In the genomic region with DNA sequence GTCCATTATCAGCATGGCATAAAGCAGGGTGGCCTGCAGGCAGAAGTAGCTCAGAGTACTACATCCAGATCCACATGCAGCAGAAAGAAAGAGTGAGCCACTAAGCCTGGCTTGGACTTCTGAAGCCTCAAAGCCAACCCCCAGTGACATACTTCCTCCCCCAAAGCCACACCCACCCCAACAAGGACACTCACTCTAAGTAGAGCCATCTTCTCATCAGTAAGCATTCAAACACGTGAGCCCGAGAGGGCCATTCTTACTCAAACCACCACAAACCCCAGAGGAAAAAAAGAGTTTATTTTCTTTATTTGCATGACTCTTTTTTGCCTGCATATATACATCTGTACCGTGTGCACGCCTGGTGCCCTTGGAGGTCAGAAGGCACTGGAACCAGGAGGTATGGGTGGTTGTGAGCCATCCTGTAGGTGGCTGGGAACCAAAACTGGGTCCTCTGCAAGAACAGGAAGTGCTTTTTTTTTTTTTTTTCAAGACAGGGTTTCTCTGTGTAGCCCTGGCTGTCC, we compare ENCODE assay signal across 9 mouse cellular contexts. TPM values are rescaled to one million over a fixed set of nuclear protein-coding genes. Genes with fewer than 3 reads are reported as not detected.
DNase-seq lines count a peak whose midpoint lies in the region; ATAC-seq and TF ChIP-seq lines count a peak whose summit lies in the region.
"Had no signal": no experiment of that assay in that cellular context is flagged by ENCODE, and none has a peak within 500 bp of the region (broad histone marks: within the 10 kb centered on the region; RNA-seq: fewer than 3 reads in every experiment).

No protein-coding gene starts in this region.

- H3K4me3 ChIP-seq in embryonic fibroblast, embryonic 13.5 days (ENCODE audit: insufficient read depth, low read length) = peak overlapping the region; percentile 34
- H3K4me3 ChIP-seq in kidney, postnatal 0 days (replicated peaks; ENCODE audit: low read depth, low read length) = peak overlapping the region; percentile 90
- H3K4me3 ChIP-seq in midbrain, embryonic 13.5 days (replicated peaks) = peak overlapping the region; percentile 88

- DNase-seq in heart, adult 11 months = peak; percentile 92
- no peak for DNase-seq in heart, adult 8-10 months (ENCODE audit: low spot score)
- peak; percentile 90 for DNase-seq in ES-CJ7 (ENCODE audit: low read depth, low spot score)
- DNase-seq in kidney, postnatal 0 days (ENCODE audit: low spot score) = no peak
- no peak for DNase-seq in Muller cell, postnatal 12 days (ENCODE audit: inconsistent ontology term)
- DNase-seq in frontal cortex, postnatal 14 days (ENCODE audit: low spot score in 2 of 2) = no peak

- H3K9me3 ChIP-seq in kidney, postnatal 0 days (replicated peaks; ENCODE audit: low read length) = no peaks in the 10 kb centered on the region
- H3K9me3 ChIP-seq in midbrain, embryonic 13.5 days = no peaks in the 10 kb centered on the region

- 36% methylated on average over 4 of the region's 4 CpGs for WGBS in kidney, postnatal 0 days
- WGBS in midbrain, embryonic 13.5 days = 38% methylated on average over 4 of the region's 4 CpGs

- TF ChIP-seq CTCF in embryonic fibroblast, embryonic 13.5 days (IDR thresholded peaks at IDR 0.05; ENCODE audit: borderline replicate concordance, insufficient read depth, low read length) = no peak
- no peak for TF ChIP-seq CTCF in kidney, postnatal 0 days (IDR thresholded peaks at IDR 0.05; ENCODE audit: low read depth)

- no peaks in the 10 kb centered on the region for H3K36me3 ChIP-seq in kidney, postnatal 0 days (ENCODE audit: insufficient read depth, low read length)
- no peaks in the 10 kb centered on the region for H3K36me3 ChIP-seq in midbrain, embryonic 13.5 days

- H3K27me3 ChIP-seq in kidney, postnatal 0 days (ENCODE audit: insufficient read depth, low read length) = no peaks in the 10 kb centered on the region
- H3K27me3 ChIP-seq in midbrain, embryonic 13.5 days = no peaks in the 10 kb centered on the region

- peak; percentile 19; the same call in 1 of the 2 replicates for ATAC-seq in kidney, postnatal 0 days (replicated peaks; ENCODE audit: low FRiP score, low read depth)
- ATAC-seq in midbrain, embryonic 13.5 days = no peak; the same call in 1 of the 2 replicates

- peak; percentile 50 for TF ChIP-seq POLR2A in embryonic fibroblast, embryonic 13.5 days (IDR thresholded peaks at IDR 0.05; ENCODE audit: low read depth, low read length)

- H3K9ac ChIP-seq in kidney, postnatal 0 days (ENCODE audit: low read depth, low read length) = peak overlapping the region; percentile 85; the same call in 1 of the 2 replicates
- H3K9ac ChIP-seq in midbrain, embryonic 13.5 days (replicated peaks) = peak overlapping the region; percentile 96; the same call in 1 of the 2 replicates

- peak overlapping the region; percentile 57 for H3K27ac ChIP-seq in embryonic fibroblast, embryonic 13.5 days (ENCODE audit: insufficient read depth, low read length)
- H3K27ac ChIP-seq in kidney, postnatal 0 days = peak overlapping the region; percentile 95
- peak overlapping the region; percentile 45; the same call in 1 of the 2 replicates for H3K27ac ChIP-seq in midbrain, embryonic 13.5 days

- H3K4me2 ChIP-seq in kidney, postnatal 0 days (ENCODE audit: low read length) = peak overlapping the region; percentile 90
- peak overlapping the region; percentile 92 for H3K4me2 ChIP-seq in midbrain, embryonic 13.5 days (replicated peaks)

- peaks cover 3% of the 10 kb centered on the region for H3K4me1 ChIP-seq in embryonic fibroblast, embryonic 13.5 days (ENCODE audit: control insufficient read depth, insufficient read depth, low read length)
- 0 out of 2 replicates have a peak, but pooled peaks cover 5% of the 10 kb centered on the region for H3K4me1 ChIP-seq in kidney, postnatal 0 days (replicated peaks; ENCODE audit: insufficient read depth, low read length)
- peaks cover 24% of the 10 kb centered on the region for H3K4me1 ChIP-seq in midbrain, embryonic 13.5 days (replicated peaks)

RNA-seq across cellular contexts. Expression of gene Ncoa4, which starts 0.5 kb away (rescaled TPM):
- total RNA-seq in heart, adult 8-10 months (2022) = 100 to 1,000 TPM; 120 to 145 (median 131) TPM
- 84.1 and 85.6 TPM in 2 replicates for polyA plus RNA-seq in embryonic fibroblast, embryonic 13.5 days (2011; ENCODE audit: insufficient read length, low read depth, missing spikeins)
- 97.2 and 99.1 TPM in 2 replicates for polyA plus RNA-seq in kidney, postnatal 0 days (2015; fragmentation: Nextera tagmentation; extraction: Ambion mirVana)
- 89.7 and 93.6 TPM in 2 replicates for polyA plus RNA-seq in midbrain, embryonic 13.5 days (2015; fragmentation: Nextera tagmentation; extraction: Ambion mirVana)

RNA-seq across cellular contexts. Expression of gene Msmb, which starts 17.4 kb away (rescaled TPM):
- total RNA-seq in heart, adult 8-10 months (2022) = not detected
- not detected in 2 replicates for polyA plus RNA-seq in embryonic fibroblast, embryonic 13.5 days (2011; ENCODE audit: insufficient read length, low read depth, missing spikeins)
- polyA plus RNA-seq in kidney, postnatal 0 days (2015; fragmentation: Nextera tagmentation; extraction: Ambion mirVana) = not detected in 2 replicates
- not detected in 2 replicates for polyA plus RNA-seq in midbrain, embryonic 13.5 days (2015; fragmentation: Nextera tagmentation; extraction: Ambion mirVana)
- total RNA-seq: adrenal gland, postnatal 36 days had no signal

RNA-seq across cellular contexts. Expression of gene Timm23, which starts 42.5 kb away (rescaled TPM):
- 100 to 1,000 TPM; 216 to 235 (median 228) TPM for total RNA-seq in heart, adult 8-10 months (2022)
- polyA plus RNA-seq in embryonic fibroblast, embryonic 13.5 days (2011; ENCODE audit: insufficient read length, low read depth, missing spikeins) = 80.3 and 103 TPM in 2 replicates
- 305 and 316 TPM in 2 replicates for polyA plus RNA-seq in kidney, postnatal 0 days (2015; fragmentation: Nextera tagmentation; extraction: Ambion mirVana)
- polyA plus RNA-seq in midbrain, embryonic 13.5 days (2015; fragmentation: Nextera tagmentation; extraction: Ambion mirVana) = 215 and 223 TPM in 2 replicates

RNA-seq across cellular contexts. Expression of gene Parg, which starts 42.5 kb away (rescaled TPM):
- 10 to 100 TPM; 15.4 to 21.4 (median 18.0) TPM for total RNA-seq in heart, adult 8-10 months (2022)
- 51.8 and 64.2 TPM in 2 replicates for polyA plus RNA-seq in embryonic fibroblast, embryonic 13.5 days (2011; ENCODE audit: insufficient read length, low read depth, missing spikeins)
- 33.3 and 34.8 TPM in 2 replicates for polyA plus RNA-seq in kidney, postnatal 0 days (2015; fragmentation: Nextera tagmentation; extraction: Ambion mirVana)
- 42.5 and 44.3 TPM in 2 replicates for polyA plus RNA-seq in midbrain, embryonic 13.5 days (2015; fragmentation: Nextera tagmentation; extraction: Ambion mirVana)

Comparison
In these comparisons a context has a peak if more than half of its experiments do, and no peak if none do; other contexts are left out.
1. DNase-seq: peak in heart, adult 11 months (single experiment) and ES-CJ7 (single experiment); none in heart, adult 8-10 months (single experiment), kidney, postnatal 0 days (single experiment), Muller cell, postnatal 12 days (single experiment) and frontal cortex, postnatal 14 days (0 of 2).
2. H3K27ac ChIP-seq: peak in every context shown above with its lines; median percentile 95 in kidney, postnatal 0 days; 57 in embryonic fibroblast, embryonic 13.5 days; 45 in midbrain, embryonic 13.5 days.
3. H3K4me3 ChIP-seq: peak in every context shown above with its lines; median percentile 90 in kidney, postnatal 0 days; 88 in midbrain, embryonic 13.5 days; 34 in embryonic fibroblast, embryonic 13.5 days.